Mouse (Mus musculus): ENCODE results near the gene Tmem33.
A peak's percentile ranks its signal among the peaks of the same experiment; 100 is the strongest.

Tmem33 gene

DNA sequence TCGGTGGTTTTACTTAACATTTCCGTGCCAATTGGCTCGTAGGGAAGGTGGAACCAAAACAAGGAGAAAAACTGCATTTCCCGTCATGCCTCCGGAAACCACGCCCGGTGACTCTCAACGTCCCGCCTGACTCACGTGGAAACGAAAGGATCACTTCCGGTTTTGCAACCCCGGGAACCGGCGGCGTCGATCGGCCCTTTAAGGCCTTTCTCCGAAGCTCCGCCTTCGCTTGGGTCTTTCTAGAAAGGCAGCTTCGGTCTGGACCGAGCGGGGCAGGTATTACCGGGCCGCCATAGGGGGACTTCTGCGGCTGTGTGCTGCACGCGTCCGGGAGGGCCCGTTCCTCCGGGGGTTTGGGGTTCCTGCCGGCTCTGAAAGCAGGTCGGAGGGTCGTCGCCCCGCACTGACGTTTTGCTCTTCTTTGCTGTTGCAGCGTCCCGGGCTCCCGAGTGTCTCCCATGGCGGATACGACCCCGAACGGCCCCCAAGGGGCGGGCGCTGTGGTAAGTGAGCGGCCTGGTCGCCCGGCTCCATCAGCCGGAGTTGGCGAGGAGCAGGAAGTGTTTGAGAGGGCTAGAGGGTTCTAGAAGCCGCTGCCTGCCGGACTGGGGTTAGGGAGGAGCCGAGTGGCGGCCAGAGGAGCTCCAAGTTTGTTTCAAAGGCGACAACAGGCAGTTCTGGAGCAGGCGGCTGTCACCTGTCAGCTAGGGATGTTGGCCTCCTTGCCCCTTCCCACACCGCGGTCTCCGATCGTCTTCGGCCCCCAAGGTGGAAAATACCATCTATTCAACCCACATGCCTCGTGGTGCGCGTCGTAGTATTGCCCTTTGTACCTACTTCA, at the start of gene Tmem33:
TSS of gene Tmem33 (plus strand) at position 35 of the 841 bp plus-strand sequence.
- DNase-seq (ENCODE audit: low read depth, low spot score), result peak; percentile 87

DNA sequence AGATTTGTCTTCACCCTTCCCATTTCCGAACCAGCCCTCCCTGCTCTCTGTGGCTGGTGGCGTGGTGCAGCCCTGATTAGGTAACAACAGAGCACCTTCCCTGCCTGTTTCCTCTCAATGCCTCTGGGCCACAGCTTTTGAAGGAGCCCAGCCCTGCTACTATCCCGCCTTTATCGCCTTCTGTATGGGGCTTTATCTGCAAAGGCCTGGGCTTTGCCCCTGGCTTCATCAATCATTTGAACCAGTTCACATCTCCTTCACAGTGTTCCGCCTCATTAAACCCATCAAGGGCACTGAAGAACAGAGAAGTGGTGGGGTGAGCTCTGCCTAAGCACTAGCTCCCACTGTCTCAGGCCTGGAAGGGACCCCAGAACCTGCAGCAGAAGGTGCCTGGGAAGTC, 47.2 kb upstream of the Tmem33 start:
- DNase-seq (ENCODE audit: low read depth, low spot score), result no peak

DNA sequence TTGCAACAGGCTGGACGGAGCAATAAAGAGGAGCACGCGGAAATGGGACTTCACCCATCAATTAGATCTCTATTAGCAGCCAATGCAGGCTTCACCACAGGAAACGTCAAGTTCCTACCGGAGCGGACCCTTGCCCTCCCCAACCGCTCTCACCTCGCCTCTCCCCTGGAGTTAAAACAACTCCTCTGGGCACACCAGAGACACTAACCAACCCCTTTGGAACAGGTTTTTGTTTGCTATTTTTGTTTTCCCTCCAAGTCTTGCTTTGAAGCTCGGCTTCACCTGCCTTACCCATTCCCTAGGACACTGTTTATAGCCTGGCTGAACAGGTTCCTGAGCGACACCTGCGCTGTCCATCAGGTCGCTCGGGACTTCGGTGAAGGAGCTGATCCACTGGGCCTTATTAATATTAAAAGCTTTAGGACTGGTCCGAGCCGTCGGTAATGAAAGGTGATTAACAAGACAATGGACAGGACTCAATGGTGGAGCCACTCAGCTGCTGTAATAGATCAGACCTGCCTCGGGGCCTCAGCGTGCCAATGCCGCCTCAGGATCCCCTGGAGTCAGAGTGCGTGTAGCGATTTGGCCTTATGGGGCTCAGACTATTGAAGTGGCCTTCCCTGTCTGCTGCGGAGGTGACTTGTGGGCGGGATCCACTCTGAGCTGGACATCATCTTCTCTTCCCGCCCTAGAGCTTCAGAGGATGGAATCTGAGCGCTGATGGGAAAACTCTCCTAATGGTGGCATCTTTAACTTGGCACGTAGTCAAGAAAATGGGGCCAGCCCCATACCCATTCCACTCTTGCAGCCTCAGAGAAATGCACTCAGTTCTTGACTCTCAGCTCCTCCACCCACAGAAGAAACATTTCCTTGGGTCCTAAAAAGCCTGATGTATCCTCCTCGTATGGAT, 45.0 kb upstream of the Tmem33 start:
- DNase-seq (ENCODE audit: low read depth, low spot score), result no peak

DNA sequence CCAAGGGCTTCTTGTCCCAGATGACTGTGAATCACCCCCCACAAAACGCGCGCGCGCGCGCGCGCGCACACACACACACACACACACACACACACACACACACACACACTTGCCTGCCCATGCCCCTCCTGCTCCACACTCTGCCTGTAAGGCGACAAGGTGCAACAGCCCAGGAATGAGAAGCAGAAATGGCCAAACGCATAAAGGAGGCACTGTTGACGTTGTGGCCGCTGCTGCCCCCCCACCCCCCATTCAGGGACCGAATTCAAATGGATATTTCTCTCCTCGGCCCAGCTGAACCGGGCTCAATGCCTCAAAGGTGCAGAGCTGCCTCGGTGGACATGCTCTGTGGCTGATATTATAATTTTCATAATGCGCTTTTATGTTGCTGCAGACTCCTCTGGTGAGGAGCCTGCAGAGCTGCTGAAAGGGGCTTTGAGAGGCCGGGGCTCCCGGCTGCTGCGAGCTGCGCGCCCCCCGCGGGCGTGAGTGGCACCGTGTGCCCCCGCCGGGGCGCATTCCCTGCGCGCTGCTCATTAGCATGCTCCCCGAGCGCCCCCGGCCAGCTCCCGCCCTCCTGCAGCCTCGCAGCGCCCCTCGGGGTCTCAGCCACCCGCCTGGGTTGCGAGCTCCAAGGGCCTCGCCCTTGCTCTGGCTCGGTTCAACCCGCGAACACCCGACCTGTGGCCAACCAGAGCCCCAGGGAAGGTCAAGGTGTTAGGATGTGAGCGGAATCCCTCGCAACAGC, 44.2 kb upstream of the Tmem33 start:
- DNase-seq (ENCODE audit: low read depth, low spot score), result no peak

DNA sequence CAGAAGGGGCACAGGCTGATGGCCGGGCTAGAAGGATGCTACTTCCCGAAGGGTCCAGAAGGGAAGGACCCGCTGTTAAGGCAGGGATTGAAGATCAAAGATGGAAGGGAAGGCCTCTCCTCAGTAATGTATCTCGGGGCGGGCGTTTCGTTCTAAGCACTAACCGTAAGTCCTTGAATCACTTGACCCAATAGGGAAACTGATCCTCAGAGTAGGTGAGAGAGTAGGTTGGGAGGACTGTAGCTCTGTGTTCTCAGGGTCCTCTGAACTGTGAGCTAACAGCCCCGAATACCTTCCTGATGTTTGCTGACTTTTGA, 43.6 kb upstream of the Tmem33 start:
- DNase-seq (ENCODE audit: low read depth, low spot score), result no peak

DNA sequence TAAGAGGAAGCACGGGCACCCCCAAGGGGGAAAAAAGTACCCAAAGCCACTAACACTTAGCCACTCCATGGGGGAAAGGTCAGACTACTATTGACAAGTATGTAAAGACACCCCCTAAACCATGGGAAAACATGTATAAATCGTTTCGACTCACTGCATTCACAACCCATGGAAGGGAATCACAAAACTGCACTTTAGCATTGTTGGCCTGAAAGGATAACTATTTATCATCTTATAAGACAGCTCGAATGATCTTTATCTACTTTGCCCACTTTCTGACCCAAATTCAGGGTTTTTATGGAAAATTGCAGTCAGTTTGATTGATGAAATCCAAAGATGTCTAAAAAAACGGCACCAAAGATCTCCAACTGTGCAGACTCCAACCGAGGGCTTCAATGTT, 38.5 kb upstream of the Tmem33 start:
- no peak for DNase-seq (ENCODE audit: low read depth, low spot score)

DNA sequence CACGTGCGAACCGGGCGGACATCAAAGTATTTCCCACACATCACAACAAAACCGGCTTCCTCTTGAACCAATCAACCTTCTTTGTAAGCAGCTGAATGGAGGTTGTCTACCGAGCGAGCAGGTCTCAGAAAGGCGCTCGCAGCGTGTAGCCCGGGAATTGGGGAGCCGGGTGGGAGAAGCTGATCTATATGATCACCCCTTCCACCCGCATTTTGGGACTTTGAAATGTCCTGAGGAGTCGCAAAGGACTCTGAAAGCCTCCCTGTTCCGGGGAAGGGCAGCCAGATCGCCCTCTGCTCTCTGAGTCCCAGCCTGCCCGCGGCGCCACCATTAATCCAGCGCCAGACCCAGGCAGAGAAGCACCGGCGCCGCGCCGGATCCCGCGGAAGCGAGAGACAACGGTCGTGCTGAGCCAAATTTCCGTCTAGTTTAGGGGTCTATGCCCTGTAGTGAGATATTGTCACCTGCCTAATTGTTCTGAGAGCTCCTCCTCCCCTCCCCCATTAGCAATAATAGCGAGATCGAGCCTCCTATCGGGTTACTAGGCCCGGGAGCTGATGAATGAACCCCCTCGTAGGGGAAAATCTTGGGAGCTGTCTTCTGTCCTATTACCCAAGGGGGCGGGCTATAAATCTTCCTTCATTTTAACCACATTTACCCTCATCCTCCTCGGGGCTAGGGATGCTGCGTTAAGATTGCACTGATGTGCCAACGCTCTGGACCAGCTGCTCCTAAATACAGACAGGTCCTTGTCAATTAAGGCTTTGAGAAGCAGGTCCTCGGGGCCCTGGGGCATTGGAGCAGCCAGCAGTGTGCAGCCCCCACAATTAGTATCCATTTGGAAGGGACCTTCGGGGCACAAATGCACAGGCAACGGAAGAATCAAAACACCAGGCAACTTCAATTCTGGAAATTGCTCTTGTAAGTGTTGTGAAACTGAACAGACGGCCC, 37.6 kb upstream of the Tmem33 start:
- no peak for DNase-seq (ENCODE audit: low read depth, low spot score)

DNA sequence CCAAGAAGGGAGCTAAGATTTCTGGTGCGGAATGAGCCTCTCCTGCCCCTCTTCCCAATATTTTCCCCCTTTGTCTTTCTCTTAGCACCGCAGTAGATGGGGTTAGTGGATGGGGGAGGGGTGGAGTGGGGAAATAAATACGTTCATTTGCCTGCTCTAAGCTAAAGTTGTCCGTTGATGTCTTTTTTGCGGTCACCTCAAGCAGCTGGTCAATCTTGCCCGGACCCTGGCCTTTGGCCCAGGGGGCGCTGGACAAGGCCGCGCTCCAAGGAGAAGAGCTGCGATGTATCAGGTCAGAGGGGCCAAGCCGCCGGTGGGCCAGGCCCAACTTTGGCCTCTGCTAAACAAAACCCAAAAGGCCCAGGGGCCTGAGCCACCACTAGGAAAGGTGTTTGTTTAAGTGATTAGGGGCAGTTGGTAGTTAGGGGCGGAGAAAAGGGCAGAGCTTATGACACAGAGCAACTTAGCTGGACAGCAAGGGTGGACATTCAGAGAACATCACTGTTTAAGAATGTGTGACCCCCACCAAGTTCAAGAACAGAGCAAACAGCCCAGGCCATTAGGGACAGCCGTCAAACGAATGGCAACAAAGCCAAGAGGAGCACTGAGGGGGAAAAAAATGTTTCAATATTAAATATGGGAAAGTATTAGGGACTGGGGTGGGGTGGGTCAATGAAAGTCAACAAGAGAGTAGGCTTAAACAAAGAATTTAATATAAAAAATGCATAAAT, 36.8 kb upstream of the Tmem33 start:
- no peak for DNase-seq (ENCODE audit: low read depth, low spot score)

DNA sequence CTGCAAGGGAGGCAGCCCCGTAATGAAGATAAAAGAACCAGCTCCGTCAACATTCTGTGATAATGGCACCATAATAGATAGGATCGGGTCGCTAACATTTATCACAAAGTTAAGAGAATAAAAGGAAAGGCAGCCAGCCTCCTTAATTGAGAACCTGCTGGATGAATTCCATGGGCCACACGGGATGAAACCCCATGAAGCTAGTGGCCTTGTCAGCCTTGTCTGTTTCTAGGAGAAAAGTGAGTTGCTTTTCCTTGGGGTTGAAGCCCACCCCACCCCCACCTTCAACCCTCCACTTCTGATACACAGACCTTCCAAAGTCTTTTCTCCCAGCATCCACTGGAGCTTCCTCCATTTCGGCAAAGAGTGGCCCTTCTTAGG, 36.3 kb upstream of the Tmem33 start:
- no peak for DNase-seq (ENCODE audit: low read depth, low spot score)

DNA sequence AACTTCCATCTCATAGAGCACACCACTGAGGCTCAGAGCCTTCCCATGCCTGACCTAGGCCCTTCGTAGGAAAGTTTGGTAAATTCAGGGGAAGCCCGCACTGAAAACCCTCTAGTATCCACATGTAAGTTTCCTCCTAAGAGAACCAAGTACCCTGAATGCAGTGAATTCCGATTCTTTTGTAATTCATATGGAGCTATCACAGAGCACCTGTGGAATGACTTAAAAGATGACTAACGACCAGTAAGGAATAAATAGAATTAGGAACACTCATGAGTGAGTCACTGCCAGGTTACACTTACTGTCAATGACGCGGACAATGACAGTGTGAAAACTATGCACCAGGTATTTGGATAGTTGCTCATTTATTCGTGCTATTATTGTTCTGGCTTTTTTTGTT, 34.6 kb upstream of the Tmem33 start:
- DNase-seq (ENCODE audit: low read depth, low spot score), result no peak

DNA sequence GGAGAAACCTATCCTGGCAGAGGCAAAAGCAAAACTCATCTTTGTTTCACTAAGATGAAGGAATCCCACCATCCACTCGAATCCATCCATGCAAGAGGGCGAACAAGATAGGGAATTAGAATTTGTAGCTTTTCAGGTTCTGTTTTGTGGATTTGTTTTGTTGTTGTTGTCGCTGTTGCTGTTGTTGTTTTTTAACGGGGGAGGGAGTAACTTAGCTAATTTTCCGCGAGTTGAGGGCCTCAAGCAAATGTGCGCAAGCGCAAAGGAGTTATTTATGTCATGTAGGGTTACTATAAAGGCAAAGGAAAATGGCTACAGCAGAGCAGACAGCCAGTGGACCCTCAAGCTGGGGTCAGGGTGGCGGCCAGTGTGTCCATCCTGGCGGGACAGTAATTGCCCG, 33.1 kb upstream of the Tmem33 start:
- DNase-seq (ENCODE audit: low read depth, low spot score), result no peak

DNA sequence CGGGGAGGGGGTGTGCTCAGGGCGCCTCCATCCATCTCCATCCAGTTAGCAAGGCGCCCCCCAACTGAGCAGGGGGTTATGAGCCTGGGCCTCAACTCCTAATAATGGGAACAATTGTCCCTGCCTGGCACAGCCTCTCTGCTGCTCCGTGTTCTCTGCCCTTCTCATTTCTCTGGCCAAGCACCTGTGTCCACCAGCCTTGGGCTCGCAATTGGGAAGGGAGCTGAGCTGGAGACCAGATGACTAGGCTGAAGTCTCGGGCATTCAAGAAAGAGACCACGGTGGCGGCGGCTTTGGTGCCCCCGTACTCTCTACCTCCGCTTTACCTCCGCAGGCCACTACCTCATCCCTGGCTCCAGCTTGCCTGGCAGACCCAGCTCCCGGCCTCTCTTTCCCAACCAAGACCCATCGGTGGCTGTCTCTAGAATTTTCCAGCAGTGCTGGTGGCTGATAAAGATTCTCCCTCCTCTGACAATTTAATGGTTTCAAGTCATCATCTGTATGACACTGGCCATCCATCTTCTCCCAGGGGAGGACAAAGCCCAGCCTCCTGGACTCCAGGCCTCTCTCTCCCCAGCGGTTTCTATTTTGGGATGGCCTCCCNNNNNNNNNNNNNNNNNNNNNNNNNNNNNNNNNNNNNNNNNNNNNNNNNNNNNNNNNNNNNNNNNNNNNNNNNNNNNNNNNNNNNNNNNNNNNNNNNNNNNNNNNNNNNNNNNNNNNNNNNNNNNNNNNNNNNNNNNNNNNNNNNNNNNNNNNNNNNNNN, 32.5 kb upstream of the Tmem33 start:
- no peak for DNase-seq (ENCODE audit: low read depth, low spot score)

DNA sequence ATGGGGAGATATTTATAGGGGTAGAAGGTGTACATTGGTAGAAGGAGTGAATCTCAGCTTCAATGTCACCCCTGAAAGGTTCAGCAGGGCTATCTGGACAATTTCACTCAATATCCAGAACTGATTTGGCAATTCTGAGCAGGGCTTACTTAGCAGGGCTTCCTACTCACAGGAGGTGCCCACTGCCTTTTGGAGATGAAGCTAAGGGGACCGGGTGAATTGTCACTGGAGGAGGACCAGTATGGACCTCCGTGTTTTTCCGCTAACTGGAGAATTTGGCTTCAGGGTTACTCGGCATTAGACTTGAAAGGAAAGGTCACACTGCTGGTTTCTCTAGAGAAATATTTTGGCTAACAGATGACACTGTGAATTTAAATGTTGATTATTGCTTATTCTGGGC, 25.7 kb upstream of the Tmem33 start:
- no peak for DNase-seq (ENCODE audit: low read depth, low spot score)

DNA sequence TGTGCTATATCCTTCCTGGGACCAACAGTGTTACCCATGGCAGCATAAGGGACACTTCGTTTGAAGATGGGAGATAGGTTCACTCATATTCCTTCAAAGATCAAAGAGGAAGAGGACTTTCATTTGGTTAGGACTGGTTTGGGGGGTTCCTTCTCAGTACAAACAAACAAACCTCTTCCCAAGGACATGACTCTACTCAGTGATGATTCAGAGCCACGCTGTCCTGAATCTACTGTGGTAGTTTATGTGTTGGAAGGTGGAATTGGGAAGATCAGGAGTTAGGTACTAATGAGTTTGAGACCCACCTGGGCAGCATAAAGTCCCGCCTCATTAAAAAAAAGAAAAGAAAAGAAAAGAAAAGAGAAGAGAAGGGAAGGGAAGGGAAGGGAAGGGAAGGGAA, 24.9 kb upstream of the Tmem33 start:
- no peak for DNase-seq (ENCODE audit: low read depth, low spot score)

DNA sequence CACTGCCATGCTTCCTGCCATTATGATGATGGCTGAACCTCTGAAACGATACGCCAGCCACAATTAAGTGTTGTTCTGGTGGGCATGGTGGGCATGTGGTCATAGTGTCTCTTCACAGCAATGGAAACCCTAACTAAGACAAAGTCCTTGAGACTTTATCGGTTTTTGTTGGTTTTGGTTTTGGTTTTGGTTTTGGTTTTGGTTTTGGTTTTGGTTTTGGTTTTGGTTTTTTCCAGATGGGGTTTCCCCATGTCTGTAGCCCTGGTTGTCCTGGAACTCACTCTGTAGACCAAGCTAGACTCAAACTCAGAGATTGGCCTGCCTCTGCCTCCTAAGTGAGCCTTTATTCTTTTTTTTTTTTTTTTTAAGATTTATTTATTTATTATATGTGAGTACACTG, 23.8 kb upstream of the Tmem33 start:
- DNase-seq (ENCODE audit: low read depth, low spot score), result no peak

DNA sequence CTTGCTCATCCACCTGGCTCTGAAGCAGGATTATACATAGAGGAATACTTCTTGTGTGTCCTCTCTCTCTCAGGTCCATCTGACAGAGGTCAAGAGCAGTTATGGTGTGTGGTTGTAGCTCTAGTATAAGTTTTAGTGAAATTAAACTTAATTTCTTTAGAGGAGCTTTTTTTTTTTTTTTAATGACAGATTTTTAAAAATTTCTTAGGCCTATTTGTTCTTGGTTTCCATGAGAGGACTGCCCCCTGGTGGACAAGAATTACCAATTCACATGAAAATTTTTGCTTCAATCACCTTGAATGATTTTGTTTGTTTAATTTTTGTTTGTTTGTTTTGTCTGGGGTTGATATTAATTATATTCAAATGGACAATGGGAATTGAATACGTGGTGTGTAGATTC, 22.1 kb upstream of the Tmem33 start:
- no peak for DNase-seq (ENCODE audit: low read depth, low spot score)

DNA sequence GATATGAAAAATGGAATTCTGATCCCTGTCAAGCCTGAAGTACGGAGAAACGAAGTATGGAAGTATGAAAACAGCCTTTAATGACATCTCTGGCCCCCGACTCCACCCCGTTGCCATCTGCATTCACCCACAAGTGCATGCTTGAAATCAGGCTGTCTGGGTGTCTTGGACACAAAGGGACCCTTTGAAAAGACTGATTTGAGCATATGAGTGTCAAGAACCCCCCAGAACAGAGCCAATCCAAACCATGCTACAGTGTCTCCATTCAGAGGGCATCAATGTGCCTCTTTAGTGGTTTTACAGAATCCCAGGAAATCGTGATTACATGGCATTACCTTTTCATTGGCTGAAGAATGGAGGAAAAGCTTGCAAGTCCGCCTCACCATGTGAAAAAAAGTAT, 18.7 kb upstream of the Tmem33 start:
- DNase-seq (ENCODE audit: low read depth, low spot score), result no peak

DNA sequence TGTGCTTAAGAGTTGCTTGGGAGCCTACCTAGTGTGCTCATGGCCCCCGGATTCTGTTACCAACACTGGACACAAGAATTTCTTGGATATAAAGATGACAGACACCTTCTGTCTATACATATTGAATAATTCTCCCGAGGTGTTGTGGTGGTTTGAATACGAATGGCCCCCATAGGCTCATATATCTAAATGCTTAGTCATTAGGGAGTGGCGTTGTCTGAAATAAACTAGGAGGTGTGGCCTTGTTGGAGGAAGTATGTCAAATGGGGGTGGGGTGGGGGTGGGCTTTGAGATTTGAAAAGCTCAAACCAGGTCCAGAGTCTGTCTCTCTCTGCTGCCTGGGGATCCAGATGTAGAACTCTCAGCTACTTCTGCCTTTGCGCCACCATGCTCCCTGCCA, 17.1 kb upstream of the Tmem33 start:
- no peak for DNase-seq (ENCODE audit: low read depth, low spot score)

DNA sequence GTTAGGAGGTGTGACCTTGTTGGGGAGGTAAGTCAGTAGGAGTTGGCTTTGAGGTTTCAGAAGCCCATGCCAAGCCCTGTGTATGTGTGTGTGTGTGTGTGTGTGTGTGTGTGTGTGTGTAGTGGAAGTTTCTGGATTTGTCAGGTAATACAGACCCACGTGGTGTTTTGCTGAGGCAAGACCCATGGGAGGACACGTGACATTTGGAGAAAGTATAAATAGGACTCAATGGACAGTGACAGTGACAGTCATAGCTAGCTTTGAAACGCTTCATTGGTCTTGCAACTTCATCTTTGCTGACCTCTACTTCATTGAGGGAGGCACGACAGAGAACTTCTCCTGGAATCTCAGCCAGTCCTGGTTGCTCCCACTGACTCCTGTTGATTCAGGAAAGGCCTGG, 8.1 kb upstream of the Tmem33 start:
- no peak for DNase-seq (ENCODE audit: low read depth, low spot score)

DNA sequence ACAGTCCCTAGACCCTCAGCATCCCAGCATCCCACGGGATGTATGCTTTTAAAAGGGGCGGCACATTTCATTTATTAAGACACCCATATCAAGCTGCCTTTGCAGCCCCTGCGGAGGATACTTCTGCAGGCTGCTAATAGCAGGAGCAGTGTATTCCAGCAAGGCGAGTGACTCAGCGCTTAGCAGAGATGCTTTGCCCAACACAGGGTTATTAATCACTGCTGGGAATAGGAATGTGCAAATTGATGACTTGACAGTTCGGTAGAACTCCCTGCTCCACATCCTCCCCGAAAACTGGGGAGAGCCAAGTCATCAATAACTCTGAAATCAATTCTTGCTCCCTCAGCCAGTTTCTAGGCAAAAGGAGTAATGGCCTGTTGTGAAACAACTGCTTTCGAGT, 4.7 kb upstream of the Tmem33 start:
- no peak for DNase-seq (ENCODE audit: low read depth, low spot score)

All from brain, embryonic 18.5 days (tissue).